Mouse (Mus musculus) left cerebral cortex, postnatal 36 days (tissue): ENCODE measurements around the gene Mrpl10. TPM values are rescaled to one million over a fixed set of nuclear protein-coding genes. Genes with fewer than 3 reads are reported as not detected.

Experiments
- DNase-seq, 2 experiments: peaks; one replicate each; pipeline ENCODE4 v3.0.0; 2021 to 2022; ENCODE audit warnings: low spot score in 2 of 2, mixed read lengths in 1 of 2
- intact Hi-C: fragments of 180-260 bp; cut with DNase I; formaldehyde crosslinking; loops from one replicate; pipeline ENCODE4 v1.15.1; 2025
- total RNA-seq, 2 experiments: library from RNA; stranded (reverse); gene quantifications; 2 replicates each; pipeline ENCODE4 v1.2.3; 2021

The Mrpl10 gene
- total RNA-seq, 2 experiments from 2014 or later: 63.5 to 80.0 TPM

DNA sequence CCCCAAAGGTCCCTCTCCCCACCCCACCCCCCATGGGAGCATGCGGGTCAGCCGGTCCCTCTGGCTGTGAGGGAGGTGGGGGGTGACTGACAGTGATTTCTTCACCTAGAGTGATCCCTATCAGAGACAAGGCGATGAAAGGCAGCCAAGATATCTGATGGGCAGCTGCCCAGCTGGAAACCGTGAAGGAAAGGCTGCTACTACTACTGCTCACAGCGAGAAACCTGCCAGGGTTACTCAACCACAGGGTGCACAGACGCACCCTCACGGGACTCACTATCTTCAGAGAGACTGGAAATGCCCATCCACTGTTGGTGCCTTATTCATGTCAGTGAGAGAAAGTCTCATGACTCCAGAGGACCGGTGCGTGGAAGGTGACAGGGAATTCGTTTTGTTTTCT lies 16.4 kb upstream of the Mrpl10 start:
- intact Hi-C loops: loop anchor here (5.0 kb wide), 1 partner anchor 158 kb away; no protein-coding TSS in a partner anchor
- DNase-seq: no peak

DNA sequence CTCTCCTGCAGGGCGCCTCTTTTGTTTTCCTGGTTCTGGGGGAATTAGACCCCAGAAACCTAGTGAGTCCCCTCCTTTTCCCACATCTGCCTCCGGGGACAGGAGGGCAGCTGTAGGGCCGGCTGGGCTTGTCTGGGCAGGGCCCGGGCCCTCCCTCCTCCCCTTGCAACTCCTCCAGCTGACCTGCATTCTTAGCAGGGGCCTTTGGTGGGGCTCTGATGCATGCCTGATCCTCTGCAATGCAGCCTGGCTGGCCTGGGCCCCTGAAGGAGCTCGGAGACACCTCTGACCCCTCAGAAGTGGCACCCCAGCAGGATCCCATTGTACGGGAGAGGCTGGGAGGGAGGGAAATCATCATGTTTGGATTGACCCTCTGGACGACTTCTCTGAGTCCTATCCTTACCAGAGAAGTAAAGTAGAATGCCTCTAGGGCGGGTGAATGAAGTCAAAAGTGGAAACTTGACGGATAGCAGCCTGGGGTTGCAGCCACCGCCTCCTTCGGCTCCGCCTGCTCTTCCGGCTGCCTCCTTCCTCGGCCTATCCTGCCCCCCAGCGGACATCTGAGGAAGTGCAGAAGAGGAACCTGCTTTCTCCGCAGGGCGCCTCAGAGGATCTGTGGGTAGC lies 15.5 kb upstream of the Mrpl10 start:
- intact Hi-C loops: loop anchor here (1.0 kb wide), 1 partner anchor 44 kb away; the partner anchor contains the start of gene Sp2
- peak; percentile 79 to 84 for DNase-seq

DNA sequence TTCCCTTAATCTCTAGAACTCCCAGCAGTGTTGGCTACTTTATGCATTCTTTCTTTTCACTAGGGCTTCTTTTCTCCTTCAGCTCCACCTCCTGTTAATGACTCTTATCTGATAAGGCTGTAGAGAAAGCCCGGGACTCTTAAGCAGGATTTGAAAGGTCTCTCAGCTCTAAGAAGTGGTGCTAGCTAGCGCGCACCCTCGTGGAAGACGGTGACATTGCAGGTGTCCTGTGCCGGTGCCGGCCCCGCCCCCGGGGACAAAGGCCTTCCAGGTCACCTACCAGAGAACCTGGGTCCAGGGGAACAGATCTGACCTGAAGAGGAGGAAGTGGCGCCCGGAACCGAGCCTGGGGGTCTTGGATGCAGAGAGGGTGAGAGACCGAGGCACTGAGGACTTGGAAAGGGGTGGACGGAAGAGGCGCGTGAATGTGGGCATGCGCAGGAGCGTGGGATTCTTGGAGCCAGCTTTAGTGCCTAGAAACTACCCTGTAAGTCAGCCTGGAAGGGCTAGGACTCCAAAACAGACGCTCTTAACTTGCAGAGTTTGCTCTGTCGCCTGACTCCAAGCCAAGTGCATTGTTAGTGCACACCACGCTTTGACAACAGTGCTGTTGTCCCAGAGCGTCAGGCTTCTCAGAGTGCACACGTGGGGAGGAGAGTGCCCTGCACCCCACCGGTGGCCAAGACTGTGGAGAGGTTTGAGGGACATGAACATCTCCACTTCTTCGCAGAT lies 11.5 kb upstream of the Mrpl10 start, which contains the start of gene Scrn2:
Gene Scrn2 (plus strand): TSS at position 253 of the 732 bp plus-strand sequence.
- DNase-seq: peak; percentile 74 to 75
- intact Hi-C loops: no loop called here

DNA sequence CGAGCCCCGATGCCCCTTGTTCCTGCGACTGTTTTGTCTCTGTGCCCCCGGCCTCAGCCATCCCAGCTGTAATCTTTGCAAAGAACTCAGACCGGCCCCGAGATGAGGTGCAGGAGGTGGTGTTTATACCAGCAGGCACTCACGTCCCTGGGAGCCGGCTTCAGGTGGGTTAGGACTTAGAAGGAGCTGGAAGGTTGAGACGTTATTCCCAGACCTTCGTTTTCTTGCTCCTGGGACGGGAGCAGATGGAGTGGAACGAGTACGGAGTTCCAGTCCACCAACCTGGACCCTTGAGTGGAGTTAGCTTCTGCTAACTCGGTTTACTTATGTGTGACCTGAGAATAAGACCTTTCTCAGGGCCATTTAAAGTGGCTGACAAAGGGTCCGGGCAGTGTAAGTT lies 10.9 kb upstream of the Mrpl10 start:
- intact Hi-C loops: no loop called here
- DNase-seq: no peak

DNA sequence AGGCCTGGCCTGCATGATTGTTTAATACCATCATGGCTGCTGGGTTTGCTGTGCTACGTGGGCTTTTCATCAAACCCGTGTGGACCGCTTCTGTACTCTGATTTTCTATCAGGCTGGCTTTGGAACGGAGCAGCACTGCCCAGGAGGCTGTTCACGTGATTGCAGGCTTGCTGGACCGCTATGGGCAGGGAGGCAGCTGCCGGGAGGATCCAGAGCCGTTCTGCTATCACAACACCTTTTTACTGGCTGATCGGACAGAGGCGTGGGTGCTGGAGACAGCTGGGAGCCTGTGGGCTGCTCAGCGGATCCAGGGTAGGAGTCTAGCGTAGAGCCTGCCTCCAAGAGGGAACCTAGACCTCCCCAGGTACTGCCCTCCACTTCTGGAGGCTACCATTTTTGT lies 9.4 kb upstream of the Mrpl10 start:
- intact Hi-C loops: no loop called here
- DNase-seq: no peak

DNA sequence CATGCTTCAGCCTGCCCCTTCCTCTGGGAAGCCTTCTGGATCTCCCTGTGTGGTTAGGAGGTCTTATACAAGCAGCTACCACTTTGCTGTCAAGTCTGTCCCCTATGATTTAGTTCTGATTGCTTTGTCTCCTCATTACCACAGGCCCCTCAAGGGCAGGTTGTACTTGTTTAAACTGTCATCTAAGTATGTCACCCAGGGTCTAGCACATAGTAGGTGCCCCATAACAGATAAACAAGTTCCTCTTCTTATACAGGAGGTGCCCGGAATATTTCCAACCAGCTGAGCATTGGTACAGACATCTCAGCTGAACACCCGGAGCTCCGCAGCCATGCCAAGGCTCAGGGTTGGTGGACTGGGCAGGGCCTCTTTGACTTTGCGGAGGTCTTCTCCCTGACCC lies 8.9 kb upstream of the Mrpl10 start:
- no peak for DNase-seq
- intact Hi-C loops: no loop called here

DNA sequence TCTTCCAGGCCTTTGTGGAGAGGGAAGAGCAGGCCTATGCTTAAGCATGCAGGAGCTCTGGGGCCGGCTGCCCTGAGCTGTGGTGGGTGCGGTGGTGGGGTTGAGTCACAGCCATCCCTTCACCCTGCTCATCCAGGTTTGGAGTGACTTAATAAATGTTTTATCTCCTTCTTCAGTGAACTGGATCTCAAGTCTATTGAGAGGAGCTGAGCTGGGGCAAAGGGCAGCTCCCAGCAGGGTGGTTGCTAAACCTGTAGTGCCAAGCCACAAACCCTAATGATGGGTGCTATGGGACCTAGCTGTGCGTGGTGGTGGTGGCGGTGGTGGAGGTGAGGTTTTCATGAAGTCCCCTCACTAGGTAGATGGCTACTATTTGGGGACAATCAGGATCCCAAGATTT lies 7.6 kb upstream of the Mrpl10 start:
- no peak for DNase-seq
- intact Hi-C loops: no loop called here

DNA sequence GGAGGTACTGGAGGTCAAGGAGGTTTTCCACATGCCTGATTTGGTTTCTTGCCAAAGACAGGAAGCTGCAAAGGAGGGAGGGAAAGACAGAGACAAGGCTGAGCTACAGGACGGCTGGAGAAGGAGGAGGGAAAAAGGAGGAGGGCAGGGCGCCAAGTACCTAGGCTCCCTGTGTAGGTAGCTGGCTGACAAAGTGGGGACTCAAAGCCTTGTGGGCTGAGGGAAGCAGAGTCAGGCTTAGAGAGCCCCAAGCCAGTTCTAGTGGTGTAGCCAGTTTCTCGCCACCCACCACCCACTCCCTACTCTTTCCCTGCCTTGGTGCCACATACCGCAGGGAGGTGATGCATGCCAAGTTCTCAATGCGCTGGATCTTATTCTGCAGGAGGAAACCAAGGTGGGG lies 5.2 kb upstream of the Mrpl10 start:
- DNase-seq: peak; percentile 53 to 78
- intact Hi-C loops: no loop called here

DNA sequence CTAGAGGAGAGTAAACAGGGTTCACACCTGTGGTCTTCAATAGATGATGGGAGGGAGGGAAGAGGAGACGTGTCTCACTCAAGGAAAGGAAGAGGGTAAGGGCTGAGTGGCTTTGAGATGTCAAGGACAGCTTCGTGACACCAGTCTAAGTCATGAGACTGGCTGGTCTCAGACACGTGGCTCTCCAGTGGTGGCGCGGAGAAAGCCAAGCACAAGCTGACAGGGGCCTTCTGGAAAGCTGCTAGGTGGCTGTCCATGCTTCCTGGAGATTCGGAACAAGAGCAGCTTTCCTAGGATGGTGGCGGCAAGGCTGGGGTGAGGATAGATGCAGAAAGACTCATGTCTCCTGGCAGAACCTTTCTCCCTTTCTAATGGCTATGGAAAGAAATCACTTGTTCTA lies 2.5 kb upstream of the Mrpl10 start:
- DNase-seq: no peak
- intact Hi-C loops: no loop called here

DNA sequence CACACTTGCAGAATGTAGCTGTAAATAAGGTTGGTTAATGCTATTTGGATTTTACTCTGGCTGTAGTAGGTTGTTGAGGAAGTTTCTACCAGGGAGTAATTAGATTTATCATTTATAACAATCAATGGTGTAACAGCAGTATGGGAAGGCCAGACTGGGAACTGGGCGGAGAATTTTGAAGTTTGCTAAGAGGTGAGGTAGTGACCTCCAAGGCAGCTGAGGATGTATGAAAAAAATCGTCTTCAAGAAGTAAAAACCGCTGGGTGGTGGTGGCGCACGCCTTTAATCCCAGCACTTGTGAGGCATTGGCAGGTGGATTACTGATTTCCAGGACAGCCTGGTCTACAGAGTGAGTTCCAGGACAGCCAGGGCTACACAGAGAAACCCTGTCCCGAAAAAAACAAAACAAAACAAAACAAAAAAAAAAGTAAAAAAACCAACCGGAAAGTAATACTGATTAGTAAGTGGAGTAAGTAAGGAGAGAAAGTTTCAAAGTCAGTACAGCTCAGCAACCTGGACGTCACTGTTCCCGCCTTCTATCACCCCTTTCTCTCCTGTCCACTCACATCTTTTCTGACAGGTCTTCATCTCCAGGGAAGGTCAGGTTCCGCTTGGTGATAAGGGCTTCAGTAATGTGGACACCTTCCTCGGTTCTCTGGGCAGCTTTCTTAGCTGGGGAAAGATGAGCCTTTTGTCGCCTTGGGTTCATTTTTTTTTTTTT lies 899 bp upstream of the Mrpl10 start:
- DNase-seq: no peak
- intact Hi-C loops: no loop called here

DNA sequence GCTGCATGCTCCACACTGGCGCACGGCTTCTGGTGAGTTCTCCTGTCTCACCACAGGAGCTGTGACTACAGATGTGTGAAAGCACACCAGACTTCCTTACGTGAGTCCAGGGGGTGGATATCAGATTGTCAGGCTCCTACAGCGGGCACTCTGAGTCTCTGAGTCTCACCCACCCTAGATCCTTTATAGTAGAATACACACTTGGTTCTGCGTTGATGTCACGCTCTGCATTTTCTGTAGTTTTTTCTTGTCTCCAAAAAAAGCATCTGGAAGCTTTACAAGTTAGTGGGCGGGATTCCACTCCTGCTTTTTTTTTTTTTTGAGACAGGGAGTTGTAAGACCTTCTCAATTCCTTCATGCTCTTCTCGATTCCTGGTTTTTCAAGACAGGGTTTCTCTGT lies 3.5 kb downstream of the Mrpl10 start:
- intact Hi-C loops: no loop called here
- no peak for DNase-seq

DNA sequence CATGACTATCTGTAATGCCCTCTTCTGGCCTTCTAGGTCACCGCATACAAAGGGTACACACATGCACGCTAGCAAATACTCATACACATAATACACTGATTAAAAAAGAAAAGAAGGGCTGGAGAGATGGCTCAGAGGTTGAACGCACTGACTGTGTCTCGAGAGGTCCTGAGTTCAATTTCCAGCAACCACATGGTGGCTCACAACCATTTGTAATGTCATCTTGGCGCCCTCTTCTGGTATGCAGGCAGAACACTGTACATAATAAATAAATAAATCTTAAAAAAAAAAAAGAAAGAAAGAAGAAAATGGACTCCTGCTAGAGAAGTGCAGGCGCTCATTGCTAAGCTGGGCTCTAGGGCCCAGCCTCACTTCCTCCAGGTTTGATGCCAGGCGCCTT lies 4.5 kb downstream of the Mrpl10 start:
- intact Hi-C loops: no loop called here
- DNase-seq: no peak

DNA sequence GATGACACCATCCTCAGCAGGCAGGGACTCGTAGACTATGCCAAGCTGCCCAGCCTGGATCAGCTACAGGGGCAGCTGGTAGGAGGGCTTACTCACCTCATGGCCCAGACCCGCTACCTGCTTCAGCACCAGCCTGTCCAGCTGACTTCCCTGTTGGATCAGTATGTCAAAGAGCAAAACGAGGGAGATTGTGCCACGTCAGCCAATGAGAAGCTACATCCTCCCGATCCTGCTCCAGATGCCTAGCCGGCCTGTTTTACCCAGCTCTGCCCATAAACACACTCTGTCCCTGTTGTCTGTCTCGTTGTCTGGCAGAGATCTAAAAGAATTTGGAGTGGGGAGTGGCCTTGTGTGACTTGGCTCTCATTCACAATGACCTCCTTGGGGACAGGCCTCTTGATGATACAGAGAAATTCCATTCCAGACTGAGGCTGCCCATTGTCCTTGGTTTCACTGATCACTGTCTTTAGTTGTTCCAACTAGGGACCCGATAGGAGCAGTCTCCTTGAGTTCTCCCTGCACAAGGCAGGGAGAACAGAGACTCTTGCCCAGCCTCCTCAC lies 6.8 kb downstream of the Mrpl10 start:
- no peak for DNase-seq
- intact Hi-C loops: no loop called here

DNA sequence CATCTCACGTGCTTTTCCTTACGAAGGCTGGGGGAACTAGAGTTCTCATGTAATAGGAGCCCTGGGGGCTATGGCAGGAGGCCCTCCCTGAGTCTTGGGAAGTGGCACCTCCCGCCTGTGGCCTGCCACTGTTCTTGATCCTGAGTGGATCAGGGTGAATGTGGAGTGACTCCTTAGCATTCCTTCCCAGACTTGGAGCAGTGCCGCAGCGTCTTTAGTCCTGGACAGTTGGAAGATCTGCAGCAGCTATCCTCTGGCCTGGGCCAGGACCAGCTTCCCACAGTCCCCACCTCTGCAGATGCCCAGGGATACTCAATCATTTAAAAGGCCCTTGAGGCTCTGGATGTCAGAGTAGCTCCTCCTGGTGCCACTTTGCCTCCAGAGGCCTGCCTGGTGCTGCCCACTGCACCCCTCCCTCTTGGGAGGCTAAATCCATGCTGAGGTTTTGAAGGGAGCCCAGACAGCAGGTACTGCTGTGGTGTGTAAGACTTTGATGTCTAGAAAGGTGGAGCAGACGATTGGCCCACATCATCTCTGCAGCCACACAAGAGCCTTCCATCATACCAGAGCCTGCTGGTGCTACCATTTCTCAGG lies 8.2 kb downstream of the Mrpl10 start:
- no peak for DNase-seq
- intact Hi-C loops: no loop called here

DNA sequence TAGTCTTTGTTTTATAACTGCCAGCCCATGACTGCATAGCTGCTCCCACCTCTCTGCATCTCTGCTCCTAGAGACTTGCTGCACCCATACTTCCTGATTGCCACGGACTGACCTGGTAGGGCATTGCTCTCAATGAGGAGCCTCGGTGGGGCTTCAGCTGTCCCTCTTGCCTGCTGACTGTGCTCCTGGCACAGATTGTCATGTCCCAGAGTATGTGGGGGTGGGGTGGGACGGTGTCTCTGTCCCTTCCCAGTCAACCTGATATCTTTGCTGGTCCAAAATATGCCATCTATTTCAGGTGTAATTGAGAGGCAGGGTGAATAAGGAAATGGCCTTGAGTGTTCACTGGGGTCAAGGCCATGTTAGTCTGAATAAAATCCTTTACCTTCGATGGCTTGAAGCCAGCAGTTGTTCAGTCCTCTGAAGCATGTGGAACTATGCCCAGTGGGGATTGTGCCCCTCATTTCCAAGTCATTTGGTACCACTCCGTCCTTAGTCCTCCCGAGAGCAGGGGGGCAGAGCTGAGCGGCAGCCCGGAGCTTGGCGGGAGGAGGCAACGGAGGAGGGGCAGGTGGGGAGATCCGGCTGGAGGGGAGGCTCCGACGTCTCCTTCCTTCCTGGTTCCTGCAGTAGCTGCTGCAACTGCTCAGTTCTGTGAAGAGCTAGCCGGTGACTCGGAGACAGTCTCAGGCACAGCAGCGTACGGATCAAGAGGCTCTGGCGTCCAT lies 9.0 kb downstream of the Mrpl10 start, which contains the start of gene Osbpl7:
Gene Osbpl7 (plus strand): TSS at position 413 of the 728 bp plus-strand sequence.
- intact Hi-C loops: no loop called here
- DNase-seq: peak; percentile 72 to 73

DNA sequence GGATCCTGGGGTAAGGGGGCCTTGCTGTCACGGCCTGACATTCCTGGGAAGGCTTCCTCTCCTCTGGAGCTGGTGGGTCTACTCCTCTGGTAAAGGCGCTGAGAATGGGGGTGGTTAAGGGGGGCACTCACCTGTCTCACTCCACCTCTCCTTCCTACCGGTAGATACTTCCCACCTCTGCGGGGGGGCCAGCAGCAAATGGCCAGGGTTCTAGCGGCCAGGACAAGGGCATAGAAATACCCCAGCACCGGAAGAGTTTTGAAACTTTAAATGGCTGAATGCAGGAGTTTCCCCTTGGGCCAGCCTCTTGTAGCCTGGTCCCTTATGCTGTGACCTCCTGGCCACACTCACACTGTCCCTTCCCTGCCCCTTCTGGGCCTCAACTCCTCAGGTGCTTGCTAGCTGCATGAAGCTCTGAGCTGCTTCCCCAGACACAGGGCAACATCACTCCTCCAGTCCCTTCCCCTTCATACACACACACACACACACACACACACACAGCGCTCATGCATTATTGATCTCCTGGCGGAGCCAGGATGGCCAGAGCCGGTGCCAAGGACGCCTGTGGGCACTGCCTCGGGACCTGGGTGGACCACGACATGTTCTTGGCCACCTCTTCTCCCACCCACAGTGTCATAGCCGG lies 9.7 kb downstream of the Mrpl10 start:
- no peak for DNase-seq
- intact Hi-C loops: no loop called here

DNA sequence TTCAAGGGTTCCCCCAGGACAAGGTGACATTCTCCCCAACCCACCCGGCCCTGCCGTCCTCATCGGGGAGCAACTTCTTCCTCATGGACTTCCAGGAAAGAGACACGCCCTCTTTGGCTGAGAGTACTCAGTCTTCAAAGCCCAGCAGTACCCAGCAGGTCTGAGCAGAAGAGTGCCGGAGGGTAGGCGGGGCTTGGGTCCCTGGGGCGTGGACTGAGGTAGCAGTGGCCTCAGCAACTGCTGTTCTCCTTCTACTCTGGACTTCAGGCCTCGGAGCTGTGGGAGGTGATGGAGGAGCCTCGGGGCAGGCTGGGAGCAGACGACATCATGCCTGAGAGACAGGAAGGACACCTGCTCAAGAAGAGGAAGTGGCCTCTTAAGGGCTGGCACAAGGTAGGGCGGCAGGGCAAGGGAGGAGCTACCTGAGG lies 10.9 kb downstream of the Mrpl10 start:
- intact Hi-C loops: no loop called here
- DNase-seq: no peak

DNA sequence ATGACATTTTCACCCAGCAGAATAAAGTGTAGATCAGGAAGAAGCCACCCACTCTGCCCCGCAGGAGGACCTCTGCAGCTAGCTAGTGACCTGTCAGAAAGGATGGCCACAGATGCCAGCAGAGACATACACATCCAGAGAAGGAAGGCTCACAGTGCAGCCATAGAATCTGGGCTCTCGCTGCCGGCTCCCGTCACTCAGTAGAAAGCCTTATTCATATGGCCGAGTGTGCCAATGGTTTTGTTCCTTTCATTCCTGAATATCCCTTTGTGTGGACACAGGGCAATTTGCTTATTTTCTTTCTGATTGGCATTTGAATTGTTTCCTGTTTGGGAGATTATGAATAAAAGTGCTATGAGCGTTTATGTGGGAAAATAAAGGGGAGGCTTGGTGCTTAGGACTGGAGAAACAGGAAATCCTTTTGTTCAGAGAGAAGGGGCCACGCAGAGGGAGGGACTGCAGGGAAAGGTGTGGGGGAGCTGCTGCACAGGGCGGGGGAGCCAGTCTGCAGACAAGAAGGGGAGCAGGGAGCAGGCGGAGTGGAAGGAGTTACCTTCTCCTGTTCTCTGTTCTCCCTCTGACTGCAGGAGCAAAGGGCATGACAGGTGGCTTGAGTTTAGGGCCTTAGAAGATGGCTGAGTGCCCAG lies 22.0 kb downstream of the Mrpl10 start:
- intact Hi-C loops: loop anchor here (10.0 kb wide), 1 partner anchor 271 kb away; no protein-coding TSS in a partner anchor

More for the DNA sequence above, 22.0 kb downstream of the Mrpl10 start:
- DNase-seq: no peak
